Mouse (Mus musculus): ENCODE data around the gene Tenm4.

The Tenm4 gene

DNA sequence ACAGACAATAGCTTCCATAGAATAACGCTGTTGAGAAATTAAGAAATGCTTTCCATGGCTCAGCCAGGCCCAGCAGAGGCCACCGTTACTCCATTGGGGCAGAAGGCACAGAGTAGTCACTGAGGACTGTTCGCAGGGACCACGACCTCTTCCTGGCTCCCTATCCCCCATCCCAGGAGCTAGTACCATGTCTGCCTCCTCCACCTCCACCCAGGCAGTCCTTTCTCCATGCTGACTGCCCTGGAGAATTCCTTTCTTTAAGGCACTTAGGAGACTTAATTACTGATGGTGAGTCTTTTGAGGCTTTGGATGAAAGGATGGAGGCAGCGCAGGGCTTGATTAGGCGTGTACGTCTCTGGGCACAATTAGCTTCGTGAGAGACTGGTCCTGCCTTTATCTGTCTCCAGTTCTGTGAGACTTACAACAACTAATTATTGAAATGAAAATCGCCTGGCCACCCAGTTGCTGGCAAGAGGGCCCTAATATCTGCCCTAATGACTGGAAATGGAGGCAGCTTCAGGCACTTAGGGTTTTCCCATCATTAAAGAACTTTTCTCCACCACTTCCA, 365.4 kb downstream of the Tenm4 start:
- no peak for DNase-seq

GRCm38 (mm10) chr7:96539248-96540034, 368.4 kb downstream of the Tenm4 start:
- no peak for DNase-seq

DNA sequence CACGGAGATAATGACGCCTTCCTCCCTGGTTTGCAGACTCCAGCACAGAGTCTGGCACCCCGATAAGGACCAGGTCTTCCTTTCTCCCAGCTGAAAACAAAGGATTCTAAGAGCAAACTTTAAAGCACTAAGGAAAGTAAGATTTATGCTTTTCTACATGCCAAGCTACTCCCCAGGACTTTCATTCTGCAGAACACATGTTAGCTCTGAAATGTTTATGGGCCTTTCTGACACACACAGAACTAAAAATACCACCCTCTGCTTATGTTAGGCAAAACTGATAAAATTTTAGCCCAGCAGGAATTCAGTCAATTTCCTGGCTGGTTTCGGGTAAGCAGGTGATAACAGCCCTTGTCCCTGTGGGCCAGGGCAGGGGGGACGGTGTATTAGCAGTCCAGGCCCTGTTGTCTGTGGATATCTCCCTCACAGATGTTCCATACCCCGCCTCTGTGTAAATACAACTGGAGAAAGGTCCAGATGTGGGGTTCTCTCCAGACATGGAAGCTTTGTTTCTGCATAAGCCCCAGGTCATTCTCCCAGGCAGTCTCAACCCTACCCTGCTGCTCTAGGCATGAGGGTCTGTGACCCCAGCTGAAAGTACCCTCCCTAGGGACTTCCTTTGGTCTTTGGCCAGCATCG, 369.5 kb downstream of the Tenm4 start:
- no peak for DNase-seq

DNA sequence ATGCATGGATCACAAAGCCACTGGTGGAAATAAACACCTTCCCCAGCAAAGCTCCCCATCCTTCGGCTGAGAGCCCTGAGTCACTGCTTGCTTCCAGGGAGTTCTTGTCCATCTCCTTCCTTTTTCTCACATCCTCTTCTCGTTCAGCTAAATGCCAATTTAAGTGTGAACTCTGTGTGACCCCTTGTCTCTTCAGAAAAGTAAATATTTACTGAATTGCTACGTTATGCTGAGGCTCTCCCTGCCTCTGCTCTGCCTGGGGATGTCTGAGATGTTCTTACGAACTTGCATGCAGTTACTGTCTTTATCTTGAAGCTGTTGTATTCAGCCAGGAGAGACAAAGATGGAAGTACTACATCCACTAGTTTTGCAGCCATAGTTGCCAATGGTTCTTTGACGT, 374.9 kb downstream of the Tenm4 start:
- no peak for DNase-seq

DNA sequence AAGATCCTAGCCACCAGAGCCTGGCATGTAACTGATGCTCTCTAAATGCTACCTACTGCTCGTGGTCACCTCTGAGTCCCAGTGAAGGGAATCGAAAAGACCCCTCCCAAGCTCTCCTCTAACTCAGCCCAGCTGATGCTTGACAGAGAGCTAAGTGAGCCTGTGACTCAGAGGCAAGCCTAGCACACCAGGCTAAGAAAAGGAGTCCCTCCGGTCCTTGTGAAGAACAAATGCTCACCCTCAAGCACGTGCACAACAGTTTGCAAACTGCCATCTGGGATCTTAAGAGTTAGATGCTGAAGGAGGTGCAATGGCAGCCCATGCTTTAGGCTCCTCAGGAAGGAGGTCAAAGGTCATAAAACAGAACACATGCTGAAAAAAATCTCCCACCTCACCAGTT, 380.8 kb downstream of the Tenm4 start:
- no peak for DNase-seq

DNA sequence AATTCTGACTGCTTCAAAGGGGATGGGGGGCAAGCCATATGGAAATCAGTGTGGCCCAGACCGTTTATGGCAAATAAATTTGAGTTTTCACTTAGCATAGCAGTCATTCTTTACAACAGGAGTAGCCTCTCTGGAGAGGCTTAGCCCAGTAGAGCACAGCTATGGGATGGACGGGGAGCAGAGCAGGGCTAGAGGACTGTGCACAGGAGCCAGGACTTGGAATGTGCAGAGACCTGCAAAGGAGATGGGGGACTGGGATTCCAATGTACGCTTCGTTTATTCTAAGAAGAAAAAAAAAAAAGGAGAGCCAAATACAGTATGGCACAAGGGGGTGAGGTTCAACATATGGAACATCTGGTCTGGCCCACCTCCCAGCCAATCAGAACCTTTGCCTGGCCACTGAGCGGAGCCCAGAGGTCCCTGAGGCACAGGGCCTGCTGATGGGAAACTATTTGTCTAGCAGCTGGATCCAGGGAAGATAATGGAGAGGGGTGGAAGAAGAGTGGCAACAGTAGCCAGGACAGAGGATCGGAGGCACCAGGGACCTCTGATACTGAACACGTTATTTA, 381.3 kb downstream of the Tenm4 start:
- no peak for DNase-seq

DNA sequence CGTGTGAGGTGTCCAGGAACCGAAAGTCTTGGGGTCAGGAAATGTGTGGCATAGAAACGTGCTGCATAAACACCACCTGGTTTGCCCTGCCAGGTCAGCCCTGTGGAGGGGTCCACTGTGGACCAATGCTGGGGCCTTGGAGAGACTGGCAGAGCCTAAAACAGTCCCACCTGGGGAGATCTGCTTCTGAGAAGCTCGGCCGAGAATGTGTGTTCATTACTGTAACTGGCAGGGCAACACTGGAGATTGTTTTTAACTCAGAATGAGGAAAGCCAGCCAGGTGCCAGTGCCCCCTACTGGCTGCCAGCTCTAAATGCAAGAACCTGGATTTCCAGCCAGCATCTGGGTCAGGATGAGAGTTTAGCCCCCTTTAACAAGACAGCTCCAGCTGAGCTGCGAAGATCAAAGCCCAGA, 383.2 kb downstream of the Tenm4 start:
- peak; percentile 9 for DNase-seq

GRCm38 (mm10) chr7:96555294-96555693, 384.2 kb downstream of the Tenm4 start:
- DNase-seq, result no peak

- no peak for DNase-seq
Observed at GRCm38 (mm10) chr7:96556756-96557155, 385.7 kb downstream of the Tenm4 start.

DNA sequence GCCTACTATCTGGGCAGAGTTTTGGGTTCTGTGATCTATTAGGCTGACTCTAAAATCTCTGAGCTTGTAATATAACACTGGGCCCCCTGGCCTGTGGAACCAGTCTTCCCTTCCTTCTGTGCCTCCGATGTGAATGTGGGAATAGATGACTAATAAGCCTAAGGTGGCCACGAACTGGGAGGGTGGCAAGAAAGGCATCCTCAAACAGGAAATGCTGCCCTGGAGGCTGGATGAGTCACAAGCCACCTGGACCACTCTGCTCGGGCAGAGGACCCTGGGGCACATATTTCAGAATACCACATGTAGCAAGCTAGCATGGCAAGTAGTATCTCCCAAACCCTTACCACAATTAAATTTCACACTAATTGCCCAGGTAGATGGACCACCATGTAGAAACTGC, 391.8 kb downstream of the Tenm4 start:
- no peak for DNase-seq

GRCm38 (mm10) chr7:96563329-96564065, 392.5 kb downstream of the Tenm4 start:
- no peak for DNase-seq

DNA sequence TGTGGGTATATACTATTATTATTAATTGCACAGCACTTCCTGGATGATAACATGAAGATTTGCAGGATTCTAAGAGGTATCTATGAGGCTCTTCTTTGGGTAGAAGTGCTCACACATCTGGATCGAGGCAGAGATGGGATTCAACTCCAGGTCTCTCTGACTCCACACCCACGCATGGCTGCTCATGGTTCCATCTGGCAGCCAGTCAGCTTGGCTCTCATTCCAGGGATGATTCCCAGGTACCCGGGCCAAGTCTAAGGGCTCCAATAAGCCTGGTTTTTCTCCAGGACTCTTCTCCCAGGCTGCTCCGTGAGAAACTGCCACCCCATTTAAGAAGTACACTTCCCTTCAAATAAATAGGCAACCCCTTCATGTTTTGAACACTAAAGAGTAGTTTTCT, 394.8 kb downstream of the Tenm4 start:
- no peak for DNase-seq

DNA sequence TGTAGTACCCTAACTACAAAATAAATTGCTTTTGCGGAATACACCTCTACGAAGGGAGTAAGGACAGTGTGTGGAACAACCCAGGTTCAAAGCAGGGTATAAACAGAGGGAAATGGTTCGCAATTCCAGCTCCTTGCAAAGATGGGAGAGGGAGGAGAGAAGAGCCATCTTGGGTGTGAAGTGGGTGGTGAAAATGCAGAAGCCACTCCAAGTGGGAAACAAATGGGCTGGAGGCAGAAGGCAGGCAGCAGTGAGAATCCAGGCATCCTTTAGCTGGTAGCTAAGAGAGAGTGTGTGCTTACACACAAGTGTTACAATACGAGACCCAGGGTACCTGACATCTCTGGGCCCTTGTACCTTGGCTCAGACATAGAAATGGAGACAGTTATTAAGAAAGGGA, 395.2 kb downstream of the Tenm4 start:
- no peak for DNase-seq

DNA sequence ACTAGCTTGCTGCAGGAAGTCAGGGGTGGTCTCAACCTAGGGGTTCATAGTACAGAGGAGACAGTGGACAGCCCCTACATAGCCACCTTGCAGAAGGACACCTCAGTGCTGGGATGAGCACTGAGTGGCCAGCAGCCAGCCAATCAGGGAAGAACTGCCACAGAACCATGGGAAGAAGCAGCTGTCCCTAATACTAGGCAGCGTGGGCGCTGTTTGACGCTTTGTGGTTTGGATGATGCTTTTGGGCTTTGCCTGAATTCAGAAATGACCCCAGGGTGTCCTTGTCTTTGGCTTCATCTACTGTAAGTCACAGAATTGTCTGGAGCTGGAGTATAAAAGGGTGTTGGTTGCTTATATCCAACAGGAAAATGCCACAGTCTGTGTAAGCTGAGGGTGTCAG, 397.0 kb downstream of the Tenm4 start:
- no peak for DNase-seq

- DNase-seq, result no peak
Observed at GRCm38 (mm10) chr7:96570965-96571364, 399.9 kb downstream of the Tenm4 start.

DNA sequence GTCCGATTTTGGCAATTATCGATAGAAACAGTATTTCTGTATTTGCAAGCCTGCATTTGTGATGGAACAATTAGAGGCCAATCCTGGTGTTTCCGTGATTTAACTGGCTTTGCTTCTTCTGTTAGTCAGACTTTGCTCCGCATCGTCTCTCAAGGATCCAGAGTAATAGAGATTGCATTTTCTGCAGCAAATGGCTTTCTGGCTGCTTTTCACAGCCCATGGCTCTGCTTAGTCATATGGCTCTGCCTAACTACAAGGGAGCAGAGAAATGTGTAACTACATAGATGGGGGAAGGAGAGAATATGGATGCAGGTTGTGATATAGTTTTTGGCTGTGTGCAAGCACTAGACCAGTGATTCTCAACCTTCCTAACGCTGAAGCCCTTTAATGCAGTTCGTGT, 401.9 kb downstream of the Tenm4 start:
- no peak for DNase-seq

- DNase-seq, result no peak
Observed at GRCm38 (mm10) chr7:96575202-96575650, 404.2 kb downstream of the Tenm4 start.

- DNase-seq, result no peak
Observed at GRCm38 (mm10) chr7:96582752-96583151, 411.7 kb downstream of the Tenm4 start.

- no peak for DNase-seq
Observed at GRCm38 (mm10) chr7:96587403-96587802, 416.4 kb downstream of the Tenm4 start.

GRCm38 (mm10) chr7:96588567-96588966, 417.5 kb downstream of the Tenm4 start:
- DNase-seq, result no peak

- DNase-seq, result no peak
Observed at GRCm38 (mm10) chr7:96595535-96596295, 424.7 kb downstream of the Tenm4 start.

Measured in thymus, postnatal 14 days (tissue).